Mouse (Mus musculus): ENCODE results near the gene Mettl25.
A peak's percentile ranks its signal among the peaks of the same experiment; 100 is the strongest.

The Mettl25 gene

GRCm38 (mm10) chr10:105753831-105754605 is 87.2 kb downstream of the Mettl25 start:
- DNase-seq (ENCODE audit: low read depth, low spot score) = peak; percentile 63

- no peak for DNase-seq (ENCODE audit: low read depth, low spot score)
These were observed 95.2 kb downstream of the Mettl25 start for GRCm38 (mm10) chr10:105746019-105746418.

- DNase-seq (ENCODE audit: low read depth, low spot score) = no peak
These were observed 99.4 kb downstream of the Mettl25 start for GRCm38 (mm10) chr10:105741736-105742135.

GRCm38 (mm10) chr10:105738942-105739341 is 102.2 kb downstream of the Mettl25 start:
- DNase-seq (ENCODE audit: low read depth, low spot score) = no peak

GRCm38 (mm10) chr10:105727798-105728197 is 113.4 kb downstream of the Mettl25 start:
- no peak for DNase-seq (ENCODE audit: low read depth, low spot score)

- DNase-seq (ENCODE audit: low read depth, low spot score) = no peak
These were observed 113.8 kb downstream of the Mettl25 start for GRCm38 (mm10) chr10:105727353-105727752.

- peak; percentile 58 for DNase-seq (ENCODE audit: low read depth, low spot score)
These were observed 126.3 kb downstream of the Mettl25 start for GRCm38 (mm10) chr10:105714844-105715243.

- no peak for DNase-seq (ENCODE audit: low read depth, low spot score)
These were observed 126.8 kb downstream of the Mettl25 start for GRCm38 (mm10) chr10:105714366-105714765.

- DNase-seq (ENCODE audit: low read depth, low spot score) = no peak
These were observed 128.0 kb downstream of the Mettl25 start for GRCm38 (mm10) chr10:105713222-105713621.
